In the genomic region with DNA sequence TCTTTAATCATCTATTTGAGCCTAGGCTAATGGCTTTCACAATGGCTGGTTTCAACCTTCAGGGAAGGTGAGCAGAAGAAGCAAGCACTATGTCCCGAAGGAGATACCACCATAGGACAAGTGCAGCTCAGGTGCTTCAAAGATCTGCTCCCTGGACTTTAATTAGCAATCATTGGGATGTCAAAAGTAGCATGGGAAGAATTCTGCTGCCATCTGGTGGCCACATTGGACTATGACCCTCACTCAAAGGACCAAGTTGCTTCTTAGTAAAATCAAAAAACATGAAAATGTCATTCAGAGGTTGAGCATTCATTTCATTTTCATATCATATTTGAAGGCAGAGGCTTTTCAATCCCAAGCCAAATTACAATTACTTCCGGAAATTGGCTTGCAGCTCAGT, we compare ENCODE assay signal across 9 mouse cellular contexts.
A peak's percentile ranks its signal among the peaks of the same experiment; 100 is the strongest.
DNase-seq lines count a peak whose midpoint lies in the region; ATAC-seq and TF ChIP-seq lines count a peak whose summit lies in the region.
"Had no signal": no experiment of that assay in that cellular context is flagged by ENCODE, and none has a peak within 500 bp of the region (broad histone marks: within the 10 kb centered on the region; RNA-seq: fewer than 3 reads in every experiment).

No protein-coding gene starts in this region.

- no peaks in the 10 kb centered on the region for H3K4me1 ChIP-seq in intestine, embryonic 14.5 days (replicated peaks; ENCODE audit: control insufficient read depth, insufficient read depth, low read length)
- no peaks in the 10 kb centered on the region for H3K4me1 ChIP-seq in intestine, embryonic 16.5 days (ENCODE audit: control insufficient read depth, insufficient read depth, low read length)
- H3K4me1 ChIP-seq in ES-Bruce4 (ENCODE audit: control insufficient read depth, insufficient read depth, low read length): no peaks in the 10 kb centered on the region
- no peaks in the 10 kb centered on the region for H3K4me1 ChIP-seq in bone marrow, adult 2 months (ENCODE audit: control insufficient read depth, insufficient read depth, low read length)
- H3K4me1 ChIP-seq in neural tube, embryonic 11.5 days (ENCODE audit: control insufficient read depth, insufficient read depth, low read length): no peaks in the 10 kb centered on the region

- TF ChIP-seq POLR2A in ES-Bruce4 (IDR thresholded peaks at IDR 0.05; ENCODE audit: insufficient read depth, low read length): no peak
- TF ChIP-seq POLR2A in bone marrow, adult 2 months (IDR thresholded peaks at IDR 0.05; ENCODE audit: borderline replicate concordance, control insufficient read depth, low read depth, low read length): no peak

- no peaks in the 10 kb centered on the region for H3K9me3 ChIP-seq in intestine, embryonic 14.5 days (ENCODE audit: control insufficient read depth, low read length)
- no peaks in the 10 kb centered on the region for H3K9me3 ChIP-seq in intestine, embryonic 16.5 days (ENCODE audit: control insufficient read depth, low read length)
- H3K9me3 ChIP-seq in ES-Bruce4 (replicated peaks; ENCODE audit: control insufficient read depth, insufficient read depth, low read length, poor library complexity, severe bottlenecking): no peaks in the 10 kb centered on the region
- no peaks in the 10 kb centered on the region for H3K9me3 ChIP-seq in neural tube, embryonic 11.5 days (ENCODE audit: control insufficient read depth, low read length)

- no peak overlapping the region for H3K4me2 ChIP-seq in intestine, embryonic 14.5 days (ENCODE audit: low read length)
- no peak overlapping the region for H3K4me2 ChIP-seq in intestine, embryonic 16.5 days (ENCODE audit: low read depth, low read length)
- H3K4me2 ChIP-seq in neural tube, embryonic 11.5 days (ENCODE audit: low read depth): no peak overlapping the region

- no peak overlapping the region for H3K9ac ChIP-seq in intestine, embryonic 14.5 days (ENCODE audit: low read length)
- no peak overlapping the region for H3K9ac ChIP-seq in intestine, embryonic 16.5 days (ENCODE audit: low read depth, low read length)
- H3K9ac ChIP-seq in ES-Bruce4 (ENCODE audit: low read depth, poor library complexity, severe bottlenecking): no peak overlapping the region
- H3K9ac ChIP-seq in neural tube, embryonic 11.5 days (ENCODE audit: low read length): no peak overlapping the region

- 31% methylated on average over 2 of the region's 2 CpGs for WGBS in intestine, embryonic 14.5 days
- WGBS in intestine, embryonic 16.5 days: 28% methylated on average over 2 of the region's 2 CpGs
- WGBS in bone marrow, adult 2 months: 26% methylated on average over 2 of the region's 2 CpGs
- 36% methylated on average over 2 of the region's 2 CpGs for WGBS in neural tube, embryonic 11.5 days

- H3K27ac ChIP-seq in intestine, embryonic 14.5 days (ENCODE audit: low read depth): no peak overlapping the region
- H3K27ac ChIP-seq in intestine, embryonic 16.5 days (ENCODE audit: low read length): no peak overlapping the region
- no peak overlapping the region for H3K27ac ChIP-seq in ES-Bruce4 (ENCODE audit: insufficient read depth, low read length)
- H3K27ac ChIP-seq in bone marrow, adult 2 months (ENCODE audit: control insufficient read depth, insufficient read depth, low read depth, low read length, poor library complexity): no peak overlapping the region
- H3K27ac ChIP-seq in neural tube, embryonic 11.5 days (ENCODE audit: low read depth, low read length): no peak overlapping the region

- H3K27me3 ChIP-seq in intestine, embryonic 14.5 days (replicated peaks; ENCODE audit: control insufficient read depth, insufficient read depth, low read length): no peaks in the 10 kb centered on the region
- no peaks in the 10 kb centered on the region for H3K27me3 ChIP-seq in intestine, embryonic 16.5 days (replicated peaks; ENCODE audit: control insufficient read depth, insufficient read depth, low read length)
- H3K27me3 ChIP-seq in ES-Bruce4 (ENCODE audit: control insufficient read depth, insufficient read depth, low read length, poor library complexity, severe bottlenecking): no peaks in the 10 kb centered on the region
- no peaks in the 10 kb centered on the region for H3K27me3 ChIP-seq in neural tube, embryonic 11.5 days (ENCODE audit: control insufficient read depth, insufficient read depth, low read length)
- H3K27me3 ChIP-seq: megakaryocyte, embryonic 14.5 days had no signal

- no peak for TF ChIP-seq EP300 in ES-Bruce4 (IDR thresholded peaks at IDR 0.05; ENCODE audit: insufficient read depth, low read depth, low read length)

- no peak for ATAC-seq in intestine, embryonic 14.5 days (replicated peaks; ENCODE audit: low FRiP score, low TSS enrichment, low read depth)
- no peak for ATAC-seq in intestine, embryonic 16.5 days
- no peak for ATAC-seq in neural tube, embryonic 11.5 days (ENCODE audit: insufficient read depth, low FRiP score, low TSS enrichment)
- no peak for ATAC-seq in megakaryocyte, adult 5-6 weeks (ENCODE audit: poor library complexity, severe bottlenecking)

- no peak overlapping the region for H3K4me3 ChIP-seq in intestine, embryonic 14.5 days (ENCODE audit: low read depth, low read length)
- no peak overlapping the region for H3K4me3 ChIP-seq in intestine, embryonic 16.5 days (ENCODE audit: low read length)
- no peak overlapping the region for H3K4me3 ChIP-seq in ES-Bruce4 (ENCODE audit: low read depth, low read length)
- H3K4me3 ChIP-seq in bone marrow, adult 2 months (replicated peaks; ENCODE audit: control insufficient read depth, low read depth, low read length): no peak overlapping the region
- no peak overlapping the region for H3K4me3 ChIP-seq in neural tube, embryonic 11.5 days (ENCODE audit: low read depth, low read length)
- H3K4me3 ChIP-seq: megakaryocyte, embryonic 14.5 days had no signal

- peak; percentile 80 for DNase-seq in intestine, embryonic 14.5 days (ENCODE audit: low spot score)
- DNase-seq in fibroblast of lung, adult 2 months (ENCODE audit: low read depth): peak; percentile 38
- DNase-seq in layer of hippocampus, postnatal 14 days (ENCODE audit: low spot score in 2 of 2): peak; percentile 45 to 55
- peak; percentile 64 for DNase-seq in neural tube, embryonic 11.5 days (ENCODE audit: low spot score)

- no peaks in the 10 kb centered on the region for H3K36me3 ChIP-seq in intestine, embryonic 14.5 days (ENCODE audit: control insufficient read depth, insufficient read depth, low read length)
- H3K36me3 ChIP-seq in intestine, embryonic 16.5 days (ENCODE audit: control insufficient read depth, insufficient read depth, low read length): no peaks in the 10 kb centered on the region
- no peaks in the 10 kb centered on the region for H3K36me3 ChIP-seq in ES-Bruce4 (ENCODE audit: control insufficient read depth, insufficient read depth, low read length, poor library complexity, severe bottlenecking)
- no peaks in the 10 kb centered on the region for H3K36me3 ChIP-seq in neural tube, embryonic 11.5 days (ENCODE audit: control insufficient read depth, insufficient read depth, low read length)

- TF ChIP-seq CTCF in ES-Bruce4 (IDR thresholded peaks at IDR 0.05; ENCODE audit: low read depth, low read length): peak; percentile 31
- peak; percentile 11; the same call in 1 of the 2 replicates for TF ChIP-seq CTCF in bone marrow, adult 2 months (IDR thresholded peaks at IDR 0.05; ENCODE audit: control insufficient read depth, insufficient read depth, low read length)
